Mouse (Mus musculus) forebrain, embryonic 11.5 days (tissue): Measurements from ENCODE around the gene Spsb3. TPM values are rescaled to one million over a fixed set of nuclear protein-coding genes. Genes with fewer than 3 reads are reported as not detected.
A peak's percentile ranks its signal among the peaks of the same experiment; 100 is the strongest.

ENCODE experiments used
- ATAC-seq: fragments of 200-750 bp; cut with Nextera tagmentation; replicated peaks from 2 replicates; pipeline ENCODE4 v1.8.0; 2017; ENCODE audit warnings: moderate TSS enrichment; ENCODE audit not compliant: low FRiP score
- DNase-seq: peaks from one replicate; pipeline ENCODE4 v3.0.0-alpha.2; 2017; ENCODE audit warnings: low spot score
- H3K27ac ChIP-seq: fragments of 300-500 bp; sonication (generic); 2 replicates; pipeline ENCODE4 v1.5.1; 2014; ENCODE audit warnings: low read depth, low read length
- H3K27me3 ChIP-seq: fragments of 300-500 bp; sonication (generic); 2 replicates; pipeline ENCODE4 v1.6.1; 2014; ENCODE audit warnings: mild to moderate bottlenecking, low read length, mixed read lengths; ENCODE audit not compliant: control insufficient read depth, insufficient read depth
- H3K36me3 ChIP-seq: fragments of 300-500 bp; sonication (generic); 2 replicates; pipeline ENCODE4 v1.6.1; 2014; ENCODE audit warnings: mild to moderate bottlenecking, low read length, moderate library complexity, mixed read lengths; ENCODE audit not compliant: control insufficient read depth, insufficient read depth
- H3K4me1 ChIP-seq: fragments of 300-500 bp; sonication (generic); replicated peaks from 2 replicates; pipeline ENCODE4 v1.6.1; 2014; ENCODE audit warnings: low read length, mixed read lengths; ENCODE audit not compliant: control insufficient read depth, insufficient read depth
- H3K4me2 ChIP-seq: fragments of 300-500 bp; sonication (generic); 2 replicates; pipeline ENCODE4 v1.6.1; 2014; ENCODE audit warnings: low read depth, mild to moderate bottlenecking, low read length, moderate library complexity, mixed read lengths; ENCODE audit not compliant: severe bottlenecking
- H3K4me3 ChIP-seq: fragments of 300-500 bp; sonication (generic); 2 replicates; pipeline ENCODE4 v1.5.1; 2014; ENCODE audit warnings: low read depth, low read length
- H3K9ac ChIP-seq: fragments of 300-500 bp; sonication (generic); 2 replicates; pipeline ENCODE4 v1.6.1; 2014; ENCODE audit warnings: low read length
- H3K9me3 ChIP-seq: fragments of 300-500 bp; sonication (generic); 2 replicates; pipeline ENCODE4 v1.6.1; 2016; ENCODE audit warnings: low read length, mixed read lengths; ENCODE audit not compliant: control insufficient read depth
- WGBS: fragments of 180-500 bp; shearing (Covaris S2); extraction: QIAGEN DNeasy Blood & Tissue Kit; methylation state at CpG from one replicate; pipeline ENCODE4 v1.1.7; 2014; 5-methylcytosine and 5-hydroxymethylcytosine counted together
- polyA plus RNA-seq: library from polyadenylated mRNA; unstranded; fragments of >200 nt; fragmentation: Nextera tagmentation; extraction: Ambion mirVana; gene quantifications from 2 replicates; pipeline ENCODE4 v1.2.1, GENCODE M21; 2014

The Spsb3 gene
- polyA plus RNA-seq, 1 experiment from 2014 or later = 44.7 TPM

- DNase-seq = no peak
- H3K4me3 ChIP-seq = no peak overlapping the region
- H3K4me1 ChIP-seq = no peaks in the 10 kb centered on the region
- H3K4me2 ChIP-seq = no peak overlapping the region
- no peak overlapping the region for H3K27ac ChIP-seq
- 91% methylated on average over 9 of the region's 9 CpGs for WGBS
- no peak overlapping the region for H3K9ac ChIP-seq
- peaks cover 29% of the 10 kb centered on the region for H3K36me3 ChIP-seq
- no peak for ATAC-seq
- H3K9me3 ChIP-seq = no peaks in the 10 kb centered on the region
- no peaks in the 10 kb centered on the region for H3K27me3 ChIP-seq
Observed at GRCm38 (mm10) chr17:24903767-24904166, 17.3 kb downstream of the Spsb3 start.

- Histone ChIP-seq H3K9me3 (no peaks in the 10 kb centered on the region), H3K27me3 (no peaks in the 10 kb centered on the region), H3K4me3 (no peak overlapping the region), H3K4me2 (no peak overlapping the region), H3K27ac (no peak overlapping the region), H3K4me1 (no peaks in the 10 kb centered on the region), H3K9ac (no peak overlapping the region), H3K36me3 (peaks cover 27% of the 10 kb centered on the region)
- DNase-seq (no peak), ATAC-seq (no peak)
- 92% methylated on average over 2 of the region's 2 CpGs for WGBS
Observed at GRCm38 (mm10) chr17:24907591-24907990, 21.1 kb downstream of the Spsb3 start.

GRCm38 (mm10) chr17:24913984-24914383 lies 27.5 kb downstream of the Spsb3 start:
- H3K27me3 ChIP-seq = no peaks in the 10 kb centered on the region
- no peak overlapping the region for H3K4me2 ChIP-seq
- ATAC-seq (no peak), DNase-seq (no peak)
- H3K27ac ChIP-seq = no peak overlapping the region
- H3K36me3 ChIP-seq = peaks cover 19% of the 10 kb centered on the region
- no peak overlapping the region for H3K4me3 ChIP-seq
- H3K9ac ChIP-seq = no peak overlapping the region
- H3K4me1 ChIP-seq = no peaks in the 10 kb centered on the region
- H3K9me3 ChIP-seq = no peaks in the 10 kb centered on the region

- no peaks in the 10 kb centered on the region for H3K4me1 ChIP-seq
- peaks cover 7% of the 10 kb centered on the region; the same call in 1 of the 2 replicates for H3K36me3 ChIP-seq
- DNase-seq (no peak), ATAC-seq (no peak)
- H3K27ac ChIP-seq = no peak overlapping the region
- no peak overlapping the region for H3K4me2 ChIP-seq
- WGBS = 94% methylated on average over 1 of the region's 1 CpGs
- no peaks in the 10 kb centered on the region for H3K9me3 ChIP-seq
- no peak overlapping the region for H3K9ac ChIP-seq
- no peaks in the 10 kb centered on the region for H3K27me3 ChIP-seq
- H3K4me3 ChIP-seq = no peak overlapping the region
Observed at GRCm38 (mm10) chr17:24923246-24923645, 36.8 kb downstream of the Spsb3 start.

GRCm38 (mm10) chr17:24929506-24929905 lies 43.1 kb downstream of the Spsb3 start:
- Histone ChIP-seq H3K4me1 (no peaks in the 10 kb centered on the region), H3K9ac (no peak overlapping the region), H3K27me3 (no peaks in the 10 kb centered on the region), H3K4me2 (no peak overlapping the region), H3K9me3 (no peaks in the 10 kb centered on the region), H3K36me3 (peaks cover 2% of the 10 kb centered on the region; the same call in 1 of the 2 replicates), H3K4me3 (no peak overlapping the region), H3K27ac (no peak overlapping the region)
- WGBS = 86% methylated on average over 1 of the region's 1 CpGs
- no peak for ATAC-seq
- no peak for DNase-seq

- H3K4me3 ChIP-seq = no peak overlapping the region
- no peak overlapping the region for H3K27ac ChIP-seq
- peaks cover 9% of the 10 kb centered on the region for H3K4me1 ChIP-seq
- no peak overlapping the region for H3K4me2 ChIP-seq
- no peaks in the 10 kb centered on the region; the same call in 1 of the 2 replicates for H3K36me3 ChIP-seq
- H3K9ac ChIP-seq = no peak overlapping the region
- no peak for DNase-seq
- no peak for ATAC-seq
- H3K9me3 ChIP-seq = no peaks in the 10 kb centered on the region
- WGBS = 92% methylated on average over 4 of the region's 4 CpGs
- no peaks in the 10 kb centered on the region for H3K27me3 ChIP-seq
Observed at GRCm38 (mm10) chr17:24932431-24932830, 46.0 kb downstream of the Spsb3 start.

- no peaks in the 10 kb centered on the region; the same call in 1 of the 2 replicates for H3K36me3 ChIP-seq
- no peak overlapping the region for H3K4me3 ChIP-seq
- H3K4me2 ChIP-seq = no peak overlapping the region
- no peaks in the 10 kb centered on the region for H3K27me3 ChIP-seq
- WGBS = 89% methylated on average over 4 of the region's 4 CpGs
- DNase-seq (no peak), ATAC-seq (no peak)
- peaks cover 9% of the 10 kb centered on the region for H3K4me1 ChIP-seq
- no peak overlapping the region for H3K9ac ChIP-seq
- H3K27ac ChIP-seq = no peak overlapping the region
- H3K9me3 ChIP-seq = no peaks in the 10 kb centered on the region
Observed at GRCm38 (mm10) chr17:24933163-24933562, 46.7 kb downstream of the Spsb3 start.

- ATAC-seq (no peak), DNase-seq (no peak)
- Histone ChIP-seq H3K36me3 (no peaks in the 10 kb centered on the region; the same call in 1 of the 2 replicates), H3K4me1 (peaks cover 9% of the 10 kb centered on the region), H3K4me2 (peak overlapping the region; percentile 83; the same call in 1 of the 2 replicates), H3K9ac (no peak overlapping the region; the same call in 1 of the 2 replicates), H3K9me3 (no peaks in the 10 kb centered on the region), H3K27me3 (no peaks in the 10 kb centered on the region), H3K4me3 (no peak overlapping the region), H3K27ac (no peak overlapping the region)
- WGBS = 94% methylated on average over 4 of the region's 4 CpGs
Observed at GRCm38 (mm10) chr17:24934926-24935325, 48.5 kb downstream of the Spsb3 start.

GRCm38 (mm10) chr17:24935666-24936065 lies 49.2 kb downstream of the Spsb3 start:
- Histone ChIP-seq H3K9me3 (no peaks in the 10 kb centered on the region), H3K9ac (peak overlapping the region; percentile 92; the same call in 1 of the 2 replicates), H3K4me3 (peak overlapping the region; percentile 94), H3K4me2 (peak overlapping the region; percentile 83), H3K4me1 (peaks cover 9% of the 10 kb centered on the region), H3K27ac (no peak overlapping the region), H3K36me3 (no peaks in the 10 kb centered on the region; the same call in 1 of the 2 replicates), H3K27me3 (no peaks in the 10 kb centered on the region)
- ATAC-seq = no peak
- DNase-seq = no peak
